Mouse (Mus musculus): Measurements from ENCODE around the gene Sap25. TPM values are rescaled to one million over a fixed set of nuclear protein-coding genes. Genes with fewer than 3 reads are reported as not detected.

Sap25 gene
- polyA plus RNA-seq, 1 experiment: 155 TPM

DNA sequence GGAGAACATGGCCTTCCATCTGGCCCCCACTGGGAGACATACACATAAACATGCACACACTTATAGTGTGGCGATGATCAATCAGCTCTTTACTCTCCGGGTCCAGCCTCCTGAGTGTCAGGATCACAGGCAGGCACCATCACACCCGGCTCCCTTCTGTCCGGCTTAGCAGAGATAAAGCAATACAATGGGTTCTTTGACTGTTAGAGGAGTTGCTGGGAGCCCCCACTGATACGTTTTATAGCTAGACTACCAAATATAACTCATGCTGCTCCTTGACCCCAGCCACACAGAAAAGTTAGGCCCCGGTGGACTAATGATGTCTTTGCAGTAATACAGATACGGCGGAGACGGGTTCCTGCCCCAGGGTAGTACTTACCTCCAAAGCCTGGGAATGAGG lies 21.9 kb downstream of the Sap25 start:
- Histone ChIP-seq H3K4me3 (ENCODE audit: low read depth, low read length) (no peak overlapping the region), H3K27me3 (ENCODE audit: control insufficient read depth, insufficient read depth, low read length) (no peaks in the 10 kb centered on the region), H3K27ac (ENCODE audit: insufficient read depth, low read depth, low read length) (no peak overlapping the region), H3K36me3 (ENCODE audit: control insufficient read depth, insufficient read depth, low read length) (peaks cover 31% of the 10 kb centered on the region), H3K4me1 (ENCODE audit: control insufficient read depth, insufficient read depth, insufficient read length, low read length) (no peaks in the 10 kb centered on the region)
- 56% methylated on average over 9 of the region's 9 CpGs for WGBS
- TF ChIP-seq CTCF (IDR thresholded peaks at IDR 0.05; ENCODE audit: extremely low read depth, insufficient read length, insufficient replicate concordance, low read depth, low read length) (no peak), POLR2A (IDR thresholded peaks at IDR 0.05; ENCODE audit: low read depth, low read length) (no peak)

DNA sequence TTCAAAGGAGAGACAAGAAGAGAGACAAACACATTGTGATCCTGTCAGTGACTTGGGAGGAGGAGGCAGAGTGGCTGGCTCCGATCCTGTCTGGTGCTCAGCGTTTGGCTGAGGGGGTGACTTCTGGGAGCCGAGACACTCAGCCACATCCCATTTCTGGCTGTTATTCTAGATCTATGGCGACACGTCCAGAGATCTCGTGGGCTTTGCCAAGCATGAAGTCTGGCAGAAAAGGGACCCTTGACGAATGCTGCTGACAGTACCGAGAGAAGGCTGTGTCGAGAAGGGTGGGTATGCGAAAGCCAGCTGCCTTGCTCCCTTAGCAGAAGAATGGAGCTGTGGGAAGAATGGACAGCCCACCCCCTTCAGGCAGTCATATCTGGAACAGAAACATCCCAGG lies 27.8 kb downstream of the Sap25 start:
- Histone ChIP-seq H3K4me3 (ENCODE audit: low read depth, low read length) (no peak overlapping the region), H3K27me3 (ENCODE audit: control insufficient read depth, insufficient read depth, low read length) (no peaks in the 10 kb centered on the region), H3K4me1 (ENCODE audit: control insufficient read depth, insufficient read depth, insufficient read length, low read length) (peaks cover 22% of the 10 kb centered on the region; the same call in 1 of the 2 replicates), H3K36me3 (ENCODE audit: control insufficient read depth, insufficient read depth, low read length) (peaks cover 14% of the 10 kb centered on the region), H3K27ac (ENCODE audit: insufficient read depth, low read depth, low read length) (no peak overlapping the region)
- no peak for TF ChIP-seq CTCF (IDR thresholded peaks at IDR 0.05; ENCODE audit: extremely low read depth, insufficient read length, insufficient replicate concordance, low read depth, low read length)
- TF ChIP-seq POLR2A (IDR thresholded peaks at IDR 0.05; ENCODE audit: low read depth, low read length): no peak
- WGBS: 91% methylated on average over 10 of the region's 10 CpGs

DNA sequence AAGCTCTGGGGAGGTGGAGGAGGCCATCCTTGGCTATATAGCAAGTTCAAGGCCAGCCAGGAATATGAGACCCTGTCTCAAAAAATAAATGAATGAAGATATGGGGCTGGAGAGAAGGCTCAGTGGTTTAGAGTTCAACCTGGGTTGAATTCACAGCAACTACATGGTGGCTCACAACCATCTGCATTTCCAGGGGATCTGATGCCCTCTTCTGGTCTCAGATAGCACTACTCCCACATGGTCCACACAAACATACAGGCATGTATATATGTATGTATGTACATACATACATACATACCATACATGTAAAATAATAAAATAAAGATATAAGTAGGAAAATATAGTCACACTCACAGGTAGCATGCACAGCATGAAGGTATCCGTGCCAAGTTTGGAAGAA lies 29.1 kb downstream of the Sap25 start:
- H3K36me3 ChIP-seq (ENCODE audit: control insufficient read depth, insufficient read depth, low read length): peaks cover 13% of the 10 kb centered on the region
- WGBS: 90% methylated on average over 1 of the region's 1 CpGs
- no peaks in the 10 kb centered on the region for H3K27me3 ChIP-seq (ENCODE audit: control insufficient read depth, insufficient read depth, low read length)
- 0 out of 2 replicates have a peak overlapping the region, but pooled peaks have one; percentile 92 for H3K27ac ChIP-seq (ENCODE audit: insufficient read depth, low read depth, low read length)
- H3K4me3 ChIP-seq (ENCODE audit: low read depth, low read length): no peak overlapping the region
- TF ChIP-seq CTCF (IDR thresholded peaks at IDR 0.05; ENCODE audit: extremely low read depth, insufficient read length, insufficient replicate concordance, low read depth, low read length) (no peak), POLR2A (IDR thresholded peaks at IDR 0.05; ENCODE audit: low read depth, low read length) (no peak)
- peaks cover 30% of the 10 kb centered on the region; the same call in 1 of the 2 replicates for H3K4me1 ChIP-seq (ENCODE audit: control insufficient read depth, insufficient read depth, insufficient read length, low read length)

DNA sequence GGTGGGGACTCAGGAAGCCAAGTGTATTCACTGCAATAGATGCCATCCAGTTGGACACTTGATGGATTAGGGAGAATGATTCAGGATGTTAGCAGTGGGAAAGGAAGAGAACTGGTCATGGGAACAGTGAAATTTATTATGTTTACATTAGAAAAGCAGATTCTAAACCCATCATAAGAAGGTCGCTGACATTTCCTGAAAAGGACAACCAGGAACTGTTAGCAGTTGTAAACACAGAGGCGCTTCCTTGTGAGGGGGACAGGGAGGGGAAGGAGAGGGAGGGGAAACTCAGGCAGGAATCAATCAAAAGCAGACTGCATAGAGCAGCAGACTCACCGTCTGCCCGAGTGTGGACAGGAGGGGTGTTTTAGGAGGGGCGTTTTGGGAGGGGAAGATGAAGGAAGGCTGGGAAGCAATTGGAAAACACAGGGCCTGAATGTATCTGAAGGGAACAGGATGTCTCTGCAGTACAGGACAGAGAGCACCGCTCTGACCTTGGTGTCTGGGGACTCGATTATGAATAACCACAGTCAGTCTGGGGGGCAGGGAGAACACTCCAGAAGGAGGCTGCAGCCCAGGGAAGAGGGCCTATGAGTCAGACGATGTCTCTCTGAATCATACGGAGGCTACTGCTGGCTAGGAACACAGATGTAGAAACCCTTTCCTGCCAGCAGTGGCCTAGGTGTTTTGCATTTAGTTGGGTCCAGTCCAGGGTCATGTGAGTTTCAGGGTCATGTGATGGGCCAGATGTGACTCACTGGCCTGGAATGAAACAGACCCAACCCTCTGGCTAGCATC lies 30.5 kb downstream of the Sap25 start:
- Histone ChIP-seq H3K4me1 (ENCODE audit: control insufficient read depth, insufficient read depth, insufficient read length, low read length) (peaks cover 33% of the 10 kb centered on the region; the same call in 1 of the 2 replicates), H3K36me3 (ENCODE audit: control insufficient read depth, insufficient read depth, low read length) (peaks cover 6% of the 10 kb centered on the region; the same call in 1 of the 2 replicates), H3K27me3 (ENCODE audit: control insufficient read depth, insufficient read depth, low read length) (no peaks in the 10 kb centered on the region), H3K4me3 (ENCODE audit: low read depth, low read length) (0 out of 2 replicates have a peak overlapping the region, but pooled peaks have one; percentile 10), H3K27ac (ENCODE audit: insufficient read depth, low read depth, low read length) (peak overlapping the region; percentile 92)
- under 1% methylated on average over 9 of the region's 9 CpGs for WGBS
- TF ChIP-seq CTCF (IDR thresholded peaks at IDR 0.05; ENCODE audit: extremely low read depth, insufficient read length, insufficient replicate concordance, low read depth, low read length) (no peak), POLR2A (IDR thresholded peaks at IDR 0.05; ENCODE audit: low read depth, low read length) (no peak)

GRCm38 (mm10) chr5:137672361-137672760 lies 31.2 kb downstream of the Sap25 start:
- H3K27me3 ChIP-seq (ENCODE audit: control insufficient read depth, insufficient read depth, low read length): no peaks in the 10 kb centered on the region
- TF ChIP-seq POLR2A (IDR thresholded peaks at IDR 0.05; ENCODE audit: low read depth, low read length) (no peak), CTCF (IDR thresholded peaks at IDR 0.05; ENCODE audit: extremely low read depth, insufficient read length, insufficient replicate concordance, low read depth, low read length) (no peak)
- peaks cover 33% of the 10 kb centered on the region; the same call in 1 of the 2 replicates for H3K4me1 ChIP-seq (ENCODE audit: control insufficient read depth, insufficient read depth, insufficient read length, low read length)
- H3K36me3 ChIP-seq (ENCODE audit: control insufficient read depth, insufficient read depth, low read length): 0 out of 2 replicates have a peak, but pooled peaks cover 2% of the 10 kb centered on the region
- no peak overlapping the region for H3K4me3 ChIP-seq (ENCODE audit: low read depth, low read length)
- WGBS: 67% methylated on average over 5 of the region's 5 CpGs
- peak overlapping the region; percentile 92 for H3K27ac ChIP-seq (ENCODE audit: insufficient read depth, low read depth, low read length)

- no peak overlapping the region for H3K4me3 ChIP-seq (ENCODE audit: low read depth, low read length)
- H3K36me3 ChIP-seq (ENCODE audit: control insufficient read depth, insufficient read depth, low read length): no peaks in the 10 kb centered on the region
- peaks cover 33% of the 10 kb centered on the region; the same call in 1 of the 2 replicates for H3K4me1 ChIP-seq (ENCODE audit: control insufficient read depth, insufficient read depth, insufficient read length, low read length)
- no peak for TF ChIP-seq POLR2A (IDR thresholded peaks at IDR 0.05; ENCODE audit: low read depth, low read length)
- peak overlapping the region; percentile 92 for H3K27ac ChIP-seq (ENCODE audit: insufficient read depth, low read depth, low read length)
- H3K27me3 ChIP-seq (ENCODE audit: control insufficient read depth, insufficient read depth, low read length): no peaks in the 10 kb centered on the region
- WGBS: 32% methylated on average over 6 of the region's 6 CpGs
These were observed 31.9 kb downstream of the Sap25 start for GRCm38 (mm10) chr5:137673015-137673414.

DNA sequence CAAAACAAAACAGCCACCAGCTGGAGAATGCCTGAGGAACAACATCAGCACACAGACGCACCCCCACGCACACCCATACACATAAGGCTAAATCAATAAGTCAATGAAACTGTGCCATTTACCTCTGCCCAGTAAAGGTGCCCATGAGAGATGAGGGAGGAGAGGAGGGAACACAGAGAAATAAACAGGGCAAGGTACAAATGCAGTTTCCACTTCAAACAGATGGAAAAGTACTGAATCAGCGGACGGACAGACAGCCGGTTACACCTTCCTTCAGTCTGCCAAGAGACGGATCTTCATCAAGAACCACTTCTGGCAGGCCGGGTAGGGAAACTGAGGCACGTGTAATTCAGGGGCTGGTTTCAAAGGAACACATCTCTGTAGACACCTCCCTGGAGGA lies 33.7 kb downstream of the Sap25 start:
- TF ChIP-seq POLR2A (IDR thresholded peaks at IDR 0.05; ENCODE audit: low read depth, low read length) (no peak), CTCF (IDR thresholded peaks at IDR 0.05; ENCODE audit: extremely low read depth, insufficient read length, insufficient replicate concordance, low read depth, low read length) (no peak)
- no peaks in the 10 kb centered on the region for H3K27me3 ChIP-seq (ENCODE audit: control insufficient read depth, insufficient read depth, low read length)
- peak overlapping the region; percentile 61; the same call in 1 of the 2 replicates for H3K27ac ChIP-seq (ENCODE audit: insufficient read depth, low read depth, low read length)
- H3K4me1 ChIP-seq (ENCODE audit: control insufficient read depth, insufficient read depth, insufficient read length, low read length): peaks cover 33% of the 10 kb centered on the region
- H3K4me3 ChIP-seq (ENCODE audit: low read depth, low read length): no peak overlapping the region
- WGBS: 34% methylated on average over 8 of the region's 8 CpGs
- no peaks in the 10 kb centered on the region for H3K36me3 ChIP-seq (ENCODE audit: control insufficient read depth, insufficient read depth, low read length)

Measured in small intestine, adult 2 months (tissue).